Mouse (Mus musculus): ENCODE results near the gene Nabp1. TPM values are rescaled to one million over a fixed set of nuclear protein-coding genes. Genes with fewer than 3 reads are reported as not detected.
A peak's percentile ranks its signal among the peaks of the same experiment; 100 is the strongest.

Gene Nabp1
- polyA plus RNA-seq, 1 experiment from 2014 or later, result 6.2 TPM

DNA sequence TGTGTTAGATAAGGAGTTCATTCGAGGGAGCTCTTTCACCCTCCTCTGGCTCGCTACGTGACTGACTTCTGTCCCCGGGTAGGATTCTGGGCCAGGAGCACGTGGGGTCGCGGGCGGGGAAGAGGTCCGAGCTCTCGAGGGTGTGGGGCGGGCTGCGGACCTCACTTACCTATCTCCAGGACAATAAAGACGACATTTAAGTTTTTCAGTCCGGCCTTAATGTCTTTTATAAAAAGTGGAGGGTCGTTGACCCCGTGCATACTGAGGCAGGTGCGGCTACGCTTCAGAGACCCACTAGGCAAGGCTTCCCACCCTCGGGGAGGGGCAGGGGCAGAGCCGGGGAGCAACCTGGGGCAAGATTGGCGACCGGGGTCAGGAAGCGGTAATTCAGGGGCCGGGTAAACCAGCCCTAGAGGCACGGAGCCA lies 556 bp downstream of the Nabp1 start:
- no peaks in the 10 kb centered on the region for H3K9me3 ChIP-seq
- no peaks in the 10 kb centered on the region for H3K27me3 ChIP-seq (ENCODE audit: insufficient read depth, poor library complexity, severe bottlenecking)
- peak overlapping the region; percentile 70 for H3K4me3 ChIP-seq
- under 1% methylated on average over 25 of the region's 25 CpGs for whole genome bisulfite sequencing
- no peak for DNase-seq (ENCODE audit: low spot score)
- peaks cover 11% of the 10 kb centered on the region for H3K4me1 ChIP-seq (replicated peaks)
- peak overlapping the region; percentile 89 for H3K27ac ChIP-seq
- H3K36me3 ChIP-seq, result no peaks in the 10 kb centered on the region

DNA sequence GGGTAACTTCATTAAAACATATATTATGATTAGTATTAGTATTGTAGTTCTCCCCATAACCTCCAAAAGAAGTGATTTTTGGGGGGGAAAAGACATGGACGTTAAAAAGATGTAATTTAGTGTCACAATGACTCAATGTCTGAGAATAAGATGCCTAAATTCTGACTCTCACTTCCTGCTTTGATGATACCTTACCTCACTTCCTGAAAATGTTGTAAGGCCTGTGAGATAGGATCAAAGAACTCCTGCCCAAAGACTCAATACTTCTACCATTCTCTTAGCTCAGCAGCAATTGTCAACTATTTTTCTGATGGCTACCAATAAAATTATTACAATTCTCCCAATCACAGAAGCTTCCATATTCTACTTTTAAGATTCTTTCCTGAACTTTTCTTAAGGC lies 1.8 kb downstream of the Nabp1 start:
- no peak for DNase-seq (ENCODE audit: low spot score)

DNA sequence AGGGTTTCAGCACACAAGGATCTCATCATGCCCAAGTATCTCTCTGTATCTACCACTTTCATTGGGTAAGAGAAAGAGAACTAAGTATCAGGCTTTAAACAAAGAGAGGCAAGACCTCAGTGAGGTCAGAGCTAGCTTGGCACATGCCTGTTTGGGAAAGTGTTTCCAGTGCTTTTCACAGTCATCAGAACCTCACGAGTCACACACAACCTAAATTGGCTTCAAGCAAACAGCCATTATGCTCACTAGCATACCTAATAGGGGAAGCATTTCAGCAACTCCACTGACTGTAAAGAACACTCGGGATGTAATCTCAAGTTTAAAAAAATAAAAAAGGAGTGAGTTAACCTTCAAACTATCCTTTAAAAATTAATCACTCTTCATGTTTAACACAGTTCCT lies 10.1 kb downstream of the Nabp1 start:
- H3K9me3 ChIP-seq, result no peaks in the 10 kb centered on the region
- peaks cover 8% of the 10 kb centered on the region; the same call in 1 of the 2 replicates for H3K36me3 ChIP-seq
- no peak for DNase-seq (ENCODE audit: low spot score)
- no peaks in the 10 kb centered on the region for H3K4me1 ChIP-seq (replicated peaks)
- WGBS, result 82% methylated on average over 2 of the region's 2 CpGs
- no peaks in the 10 kb centered on the region for H3K27me3 ChIP-seq (ENCODE audit: insufficient read depth, poor library complexity, severe bottlenecking)
- H3K4me3 ChIP-seq, result no peak overlapping the region
- no peak overlapping the region for H3K27ac ChIP-seq

More for the DNA sequence above, 1.8 kb downstream of the Nabp1 start:
- no peaks in the 10 kb centered on the region for H3K9me3 ChIP-seq
- H3K27me3 ChIP-seq (ENCODE audit: insufficient read depth, poor library complexity, severe bottlenecking), result no peaks in the 10 kb centered on the region
- H3K4me3 ChIP-seq, result no peak overlapping the region
- no peak overlapping the region for H3K27ac ChIP-seq
- 74% methylated on average over 1 of the region's 1 CpGs for WGBS
- H3K36me3 ChIP-seq, result no peaks in the 10 kb centered on the region
- H3K4me1 ChIP-seq (replicated peaks), result peaks cover 11% of the 10 kb centered on the region

DNA sequence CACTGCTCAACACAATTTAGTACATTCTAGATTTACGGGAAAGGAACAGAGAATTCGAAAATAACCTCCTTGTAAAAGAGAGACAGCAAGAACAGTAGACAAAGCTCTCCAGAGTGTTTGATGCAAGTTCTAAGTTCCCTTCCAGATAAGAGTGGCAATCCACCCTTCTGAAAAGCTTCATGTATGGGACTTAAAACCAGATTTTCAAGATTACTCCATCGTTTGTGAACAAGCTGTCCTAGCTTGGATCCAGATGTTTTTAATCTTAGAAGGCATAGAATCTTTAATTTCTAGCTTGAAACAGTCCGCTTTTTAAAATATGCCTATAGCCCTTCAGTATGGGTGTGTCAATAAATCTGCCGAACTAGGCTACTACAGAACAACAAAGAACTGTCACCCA lies 11.0 kb downstream of the Nabp1 start:
- H3K4me3 ChIP-seq, result no peak overlapping the region
- no peaks in the 10 kb centered on the region for H3K9me3 ChIP-seq
- H3K4me1 ChIP-seq (replicated peaks), result no peaks in the 10 kb centered on the region
- peaks cover 8% of the 10 kb centered on the region; the same call in 1 of the 2 replicates for H3K36me3 ChIP-seq
- H3K27ac ChIP-seq, result no peak overlapping the region
- 90% methylated on average over 5 of the region's 5 CpGs for WGBS
- H3K27me3 ChIP-seq (ENCODE audit: insufficient read depth, poor library complexity, severe bottlenecking), result no peaks in the 10 kb centered on the region
- no peak for DNase-seq (ENCODE audit: low spot score)

DNA sequence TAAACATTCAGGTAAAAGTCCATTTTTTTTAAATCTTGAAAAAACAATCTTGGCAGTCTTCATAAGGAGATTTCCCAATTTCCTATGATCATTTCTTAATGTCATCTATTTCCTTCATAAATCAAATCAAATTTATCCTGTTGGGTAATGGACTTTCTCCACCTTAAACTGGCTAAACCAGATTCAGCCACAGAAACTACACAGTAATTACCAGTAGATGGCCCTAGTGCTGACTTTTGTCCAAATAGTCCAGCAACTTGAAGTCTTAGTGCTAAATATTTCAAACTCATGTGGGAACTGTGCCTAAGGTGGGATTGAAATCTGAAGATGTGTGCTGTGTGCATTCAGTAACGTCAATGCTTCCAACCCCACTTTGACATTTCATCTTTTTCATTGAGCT lies 11.8 kb downstream of the Nabp1 start:
- H3K4me1 ChIP-seq (replicated peaks), result no peaks in the 10 kb centered on the region
- H3K36me3 ChIP-seq, result peaks cover 8% of the 10 kb centered on the region; the same call in 1 of the 2 replicates
- H3K4me3 ChIP-seq, result no peak overlapping the region
- H3K27me3 ChIP-seq (ENCODE audit: insufficient read depth, poor library complexity, severe bottlenecking), result no peaks in the 10 kb centered on the region
- no peaks in the 10 kb centered on the region for H3K9me3 ChIP-seq
- DNase-seq (ENCODE audit: low spot score), result no peak
- no peak overlapping the region for H3K27ac ChIP-seq
- 49% methylated on average over 1 of the region's 1 CpGs for WGBS

DNA sequence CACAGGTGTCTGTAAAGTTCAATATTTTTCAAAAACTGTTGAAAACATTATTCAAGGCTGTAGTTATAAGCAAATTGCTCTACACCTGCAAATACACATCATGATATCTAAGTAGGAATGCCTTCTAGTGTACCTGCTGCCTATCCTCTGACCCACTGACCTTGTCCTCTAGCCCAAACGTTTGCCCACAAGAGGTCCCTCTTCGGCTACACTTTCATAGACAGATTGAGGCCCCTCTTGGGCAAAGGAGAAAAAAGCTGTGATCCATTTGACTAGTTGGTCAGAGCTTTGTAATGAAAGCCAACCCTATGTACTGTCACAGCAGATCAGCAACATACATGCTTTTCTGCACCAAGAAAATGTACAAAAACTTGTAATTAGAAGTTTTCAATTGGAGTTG lies 12.9 kb downstream of the Nabp1 start:
- Histone ChIP-seq H3K27ac (no peak overlapping the region), H3K27me3 (ENCODE audit: insufficient read depth, poor library complexity, severe bottlenecking) (no peaks in the 10 kb centered on the region), H3K4me1 (replicated peaks) (no peaks in the 10 kb centered on the region), H3K4me3 (no peak overlapping the region), H3K9me3 (no peaks in the 10 kb centered on the region), H3K36me3 (no peaks in the 10 kb centered on the region)
- 38% methylated on average over 2 of the region's 2 CpGs for WGBS
- no peak for DNase-seq (ENCODE audit: low spot score)

DNA sequence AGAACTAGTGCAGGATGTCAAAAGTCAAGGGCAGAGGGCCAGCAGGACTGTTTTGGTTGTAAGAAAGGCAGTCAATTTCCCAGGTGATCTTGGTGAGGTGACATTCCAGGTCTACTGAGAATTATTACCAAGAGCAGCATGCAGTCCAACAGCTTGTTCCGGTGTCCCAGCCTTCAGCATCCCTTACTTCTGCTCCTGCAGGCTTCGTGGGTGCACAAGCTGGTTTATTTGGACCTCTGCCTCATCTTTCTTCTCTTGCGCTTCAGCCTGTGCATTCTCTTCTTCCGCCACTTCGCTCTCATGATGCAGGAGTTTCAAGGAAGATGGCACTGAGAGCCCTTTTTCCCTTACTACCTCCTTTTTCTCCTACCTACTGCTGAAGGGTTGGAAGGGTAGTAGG lies 15.2 kb downstream of the Nabp1 start:
- H3K27ac ChIP-seq, result no peak overlapping the region
- H3K9me3 ChIP-seq, result no peaks in the 10 kb centered on the region
- no peak overlapping the region for H3K4me3 ChIP-seq
- no peak for DNase-seq (ENCODE audit: low spot score)
- no peaks in the 10 kb centered on the region for H3K36me3 ChIP-seq
- 84% methylated on average over 5 of the region's 5 CpGs for WGBS
- H3K27me3 ChIP-seq (ENCODE audit: insufficient read depth, poor library complexity, severe bottlenecking), result no peaks in the 10 kb centered on the region
- no peaks in the 10 kb centered on the region for H3K4me1 ChIP-seq (replicated peaks)

DNA sequence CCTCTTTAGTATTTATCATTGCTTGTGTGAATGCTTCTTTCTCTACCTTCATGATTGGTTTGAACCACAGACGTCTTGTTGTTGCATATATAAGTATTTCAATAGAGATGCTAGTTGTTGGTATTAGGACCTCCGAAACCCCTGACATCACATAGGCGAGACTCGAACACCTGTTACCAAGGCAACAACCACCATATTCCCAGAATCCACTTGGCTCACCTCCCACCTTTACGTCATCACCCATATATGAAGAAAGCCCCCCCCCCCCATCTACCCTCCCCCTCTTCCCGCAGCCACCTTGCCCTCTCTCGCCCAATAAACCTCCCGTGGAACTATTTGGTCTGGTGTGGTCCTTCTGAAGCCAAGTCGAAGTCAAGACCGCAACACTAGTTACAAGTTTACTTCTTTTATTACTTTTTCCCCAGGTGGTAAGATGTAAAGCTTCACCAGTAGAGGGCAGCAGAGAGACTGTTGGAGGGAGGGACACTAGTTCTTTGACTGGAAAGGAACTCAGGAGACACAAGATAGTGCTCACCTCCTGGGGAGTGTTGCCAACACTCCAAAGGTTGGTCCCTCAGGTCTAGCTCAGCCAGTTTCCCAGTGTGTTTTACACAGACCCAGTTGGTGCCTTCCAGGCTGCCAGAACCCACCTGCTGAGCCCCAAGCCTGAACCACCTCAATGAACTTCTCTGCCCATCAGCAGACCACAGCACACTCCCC lies 19.3 kb downstream of the Nabp1 start:
- no peaks in the 10 kb centered on the region for H3K4me1 ChIP-seq (replicated peaks)
- H3K9me3 ChIP-seq, result no peaks in the 10 kb centered on the region
- no peaks in the 10 kb centered on the region for H3K36me3 ChIP-seq
- H3K4me3 ChIP-seq, result no peak overlapping the region
- DNase-seq (ENCODE audit: low spot score), result peak; percentile 11
- no peaks in the 10 kb centered on the region for H3K27me3 ChIP-seq (ENCODE audit: insufficient read depth, poor library complexity, severe bottlenecking)
- 71% methylated on average over 10 of the region's 10 CpGs for WGBS
- H3K27ac ChIP-seq, result no peak overlapping the region

DNA sequence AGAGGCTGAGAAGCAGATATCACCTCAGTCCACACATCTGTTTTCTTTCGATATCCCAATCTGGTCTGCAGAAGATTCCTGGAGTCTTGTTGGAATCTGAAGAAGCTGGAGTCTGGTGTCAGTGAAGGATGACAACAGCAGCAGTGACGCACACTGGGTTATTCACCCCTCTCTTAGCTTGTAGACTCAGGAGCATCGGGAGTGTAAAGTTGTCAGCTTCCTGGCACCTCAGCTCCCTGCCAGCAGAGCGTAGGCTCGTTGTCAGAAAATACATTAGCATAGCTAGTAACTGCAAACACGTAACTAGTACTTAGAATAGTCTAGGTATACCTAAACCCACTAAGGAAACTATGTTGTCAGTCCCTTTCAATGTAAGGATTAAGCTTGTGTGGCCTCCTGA lies 20.1 kb downstream of the Nabp1 start:
- no peaks in the 10 kb centered on the region for H3K9me3 ChIP-seq
- H3K27me3 ChIP-seq (ENCODE audit: insufficient read depth, poor library complexity, severe bottlenecking), result no peaks in the 10 kb centered on the region
- H3K36me3 ChIP-seq, result no peaks in the 10 kb centered on the region
- no peak for DNase-seq (ENCODE audit: low spot score)
- no peak overlapping the region for H3K4me3 ChIP-seq
- H3K4me1 ChIP-seq (replicated peaks), result no peaks in the 10 kb centered on the region
- 85% methylated on average over 6 of the region's 6 CpGs for WGBS
- no peak overlapping the region for H3K27ac ChIP-seq

DNA sequence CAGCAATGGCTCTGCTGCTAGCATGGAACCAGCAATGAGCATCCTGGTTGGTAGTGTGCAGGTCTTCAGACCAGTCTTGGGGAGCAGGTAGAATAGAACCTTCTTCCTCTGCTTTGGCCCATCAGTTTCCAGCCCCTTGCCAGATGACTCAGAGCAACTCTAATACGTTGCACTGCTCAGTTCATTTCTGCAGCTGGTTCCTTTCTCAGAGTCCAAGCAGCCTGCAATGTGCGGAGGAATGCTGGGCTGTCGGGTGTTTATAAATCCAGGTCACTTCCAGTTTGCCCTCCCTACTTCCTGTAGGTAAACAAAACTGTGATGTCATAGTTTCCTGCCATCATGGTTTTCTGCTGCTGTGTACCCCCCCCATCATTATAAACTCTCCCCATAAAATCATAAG lies 21.0 kb downstream of the Nabp1 start:
- no peak overlapping the region for H3K27ac ChIP-seq
- no peak for DNase-seq (ENCODE audit: low spot score)
- no peak overlapping the region for H3K4me3 ChIP-seq
- 83% methylated on average over 3 of the region's 3 CpGs for WGBS
- H3K9me3 ChIP-seq, result no peaks in the 10 kb centered on the region
- H3K4me1 ChIP-seq (replicated peaks), result no peaks in the 10 kb centered on the region
- H3K27me3 ChIP-seq (ENCODE audit: insufficient read depth, poor library complexity, severe bottlenecking), result no peaks in the 10 kb centered on the region
- no peaks in the 10 kb centered on the region for H3K36me3 ChIP-seq

DNA sequence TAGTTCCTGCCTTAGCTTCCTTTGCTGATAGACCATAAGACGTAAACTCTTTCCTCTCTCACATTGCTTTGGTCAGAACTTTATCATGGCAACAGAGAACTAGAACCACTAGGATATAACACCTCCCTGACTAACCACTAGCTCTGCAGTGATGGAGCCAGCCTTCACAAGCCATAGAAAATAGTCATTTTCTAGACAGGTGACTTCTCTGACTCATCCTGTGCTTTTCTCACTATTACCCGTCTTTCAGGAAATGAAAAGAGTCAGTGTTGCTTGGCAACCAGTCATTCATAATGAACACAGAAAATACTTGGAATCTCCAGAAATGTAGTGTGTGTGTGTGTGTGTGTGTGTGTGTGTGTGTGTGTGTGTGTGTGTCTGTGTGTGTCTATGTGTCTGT lies 29.4 kb downstream of the Nabp1 start:
- no peaks in the 10 kb centered on the region for H3K9me3 ChIP-seq
- DNase-seq (ENCODE audit: low spot score), result no peak
- 67% methylated on average over 2 of the region's 2 CpGs for WGBS
- H3K27me3 ChIP-seq (ENCODE audit: insufficient read depth, poor library complexity, severe bottlenecking), result no peaks in the 10 kb centered on the region
- peaks cover 10% of the 10 kb centered on the region for H3K4me1 ChIP-seq (replicated peaks)
- H3K36me3 ChIP-seq, result no peaks in the 10 kb centered on the region
- H3K27ac ChIP-seq, result no peak overlapping the region
- H3K4me3 ChIP-seq, result no peak overlapping the region

DNA sequence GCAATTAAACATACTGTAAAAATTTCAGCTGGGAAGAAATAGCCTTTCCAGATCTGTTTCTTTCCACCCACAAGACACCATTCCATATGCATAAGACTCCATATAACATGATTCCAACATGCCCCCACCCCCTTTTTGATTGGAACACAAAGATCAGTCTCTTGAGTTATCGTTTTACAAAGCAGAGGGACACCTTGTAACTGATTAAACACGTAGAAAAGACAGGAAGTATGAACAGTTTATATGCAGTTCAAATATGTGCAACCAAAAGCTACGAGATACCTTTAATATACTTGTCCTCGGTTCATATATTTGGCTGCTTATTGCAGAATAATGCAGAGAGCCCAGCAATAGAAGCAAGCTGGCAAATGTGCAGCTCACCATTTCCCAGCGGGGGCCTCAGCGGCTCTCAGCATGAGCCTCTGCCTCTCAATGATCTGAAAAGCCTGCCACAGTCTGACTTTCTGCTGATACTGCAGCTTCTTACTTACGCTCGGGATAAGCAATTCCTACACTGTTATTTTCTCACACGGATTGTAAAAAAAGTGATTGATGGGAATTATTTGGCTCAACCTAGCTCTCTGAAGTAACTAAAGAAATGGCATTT lies 32.3 kb downstream of the Nabp1 start:
- Histone ChIP-seq H3K4me3 (no peak overlapping the region), H3K27ac (no peak overlapping the region), H3K27me3 (ENCODE audit: insufficient read depth, poor library complexity, severe bottlenecking) (no peaks in the 10 kb centered on the region), H3K4me1 (replicated peaks) (peaks cover 10% of the 10 kb centered on the region), H3K9me3 (no peaks in the 10 kb centered on the region), H3K36me3 (no peaks in the 10 kb centered on the region)
- DNase-seq (ENCODE audit: low spot score), result peak; percentile 25
- WGBS, result 26% methylated on average over 9 of the region's 9 CpGs

DNA sequence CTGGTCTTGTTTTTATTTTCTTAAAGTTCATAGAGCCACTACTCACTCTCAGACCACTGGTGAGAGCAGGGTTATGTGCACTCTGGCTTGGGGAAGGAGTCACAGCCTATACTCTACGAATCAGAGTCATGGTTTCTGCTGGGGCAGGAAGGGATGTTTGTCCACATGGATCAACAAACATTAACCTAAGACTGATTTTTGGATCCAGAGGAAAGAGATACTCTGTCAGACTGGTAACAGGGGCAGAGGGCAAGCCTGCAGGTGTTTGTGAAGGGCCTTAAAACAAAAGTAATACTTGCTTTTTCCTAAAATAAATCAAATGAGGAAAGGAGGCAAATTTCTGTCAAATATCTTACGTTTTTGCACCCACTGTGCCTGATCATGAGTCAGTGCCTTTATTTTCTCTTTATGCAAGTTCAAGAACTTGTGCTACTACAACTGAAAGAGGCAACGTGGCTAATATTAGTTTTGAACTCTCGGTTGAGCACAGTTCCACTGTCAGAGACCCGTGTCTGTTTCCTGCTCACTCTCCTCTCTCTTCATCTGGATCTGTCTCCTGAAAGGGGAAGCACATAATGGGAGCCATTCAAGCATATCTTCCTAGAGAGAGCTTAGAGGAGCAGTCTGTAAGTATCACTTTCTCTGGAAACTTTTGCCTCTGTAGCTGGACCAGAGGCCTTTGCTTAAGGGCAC lies 32.9 kb downstream of the Nabp1 start:
- H3K4me1 ChIP-seq (replicated peaks), result peaks cover 10% of the 10 kb centered on the region
- no peak for DNase-seq (ENCODE audit: low spot score)
- no peaks in the 10 kb centered on the region for H3K27me3 ChIP-seq (ENCODE audit: insufficient read depth, poor library complexity, severe bottlenecking)
- no peak overlapping the region for H3K27ac ChIP-seq
- no peak overlapping the region for H3K4me3 ChIP-seq
- no peaks in the 10 kb centered on the region for H3K36me3 ChIP-seq
- H3K9me3 ChIP-seq, result no peaks in the 10 kb centered on the region
- 48% methylated on average over 5 of the region's 5 CpGs for whole genome bisulfite sequencing
